Mouse (Mus musculus) thymus, adult 2 months (tissue): Measurements from ENCODE around the gene Pkp3. TPM values are rescaled to one million over a fixed set of nuclear protein-coding genes. Genes with fewer than 3 reads are reported as not detected.
A peak's percentile ranks its signal among the peaks of the same experiment; 100 is the strongest.

ENCODE experiments used
- DNase-seq: peaks from one replicate; pipeline ENCODE4 v3.0.0; 2021
- H3K27ac ChIP-seq: fragments of 200-500 bp; 2 replicates; pipeline ENCODE4 v1.5.1; 2012; ENCODE audit warnings: low read length, control low read depth; ENCODE audit not compliant: control insufficient read depth, insufficient read depth
- H3K27me3 ChIP-seq: fragments of 200-500 bp; 2 replicates; pipeline ENCODE4 v1.6.1; 2012; ENCODE audit warnings: mild to moderate bottlenecking, low read length, moderate library complexity, mixed read lengths; ENCODE audit not compliant: control insufficient read depth, insufficient read depth
- H3K36me3 ChIP-seq: fragments of 200-500 bp; 2 replicates; pipeline ENCODE4 v1.6.1; 2012; ENCODE audit warnings: mild to moderate bottlenecking, low read length, moderate library complexity; ENCODE audit not compliant: control insufficient read depth, insufficient read depth
- H3K4me1 ChIP-seq: fragments of 200-500 bp; replicated peaks from 2 replicates; pipeline ENCODE4 v1.6.1; 2012; ENCODE audit warnings: low read length; ENCODE audit not compliant: control insufficient read depth, insufficient read depth
- H3K4me3 ChIP-seq: fragments of 200-500 bp; 2 replicates; pipeline ENCODE4 v1.5.1; 2012; ENCODE audit warnings: mild to moderate bottlenecking, low read length, control low read depth, moderate library complexity; ENCODE audit not compliant: control insufficient read depth, insufficient read depth
- CTCF ChIP-seq: fragments of 200-500 bp; IDR thresholded peaks from 2 replicates; pipeline ENCODE4 v1.5.1; 2012; ENCODE audit warnings: mild to moderate bottlenecking, control low read depth, low read length, moderate library complexity, borderline replicate concordance; ENCODE audit not compliant: control insufficient read depth, poor library complexity, insufficient read depth; ENCODE audit errors: extremely low read depth
- POLR2A ChIP-seq: fragments of 200-500 bp; IDR thresholded peaks from 2 replicates; pipeline ENCODE4 v1.6.1; 2012; ENCODE audit warnings: mild to moderate bottlenecking, low read length, control low read depth, moderate library complexity; ENCODE audit not compliant: control insufficient read depth, poor library complexity, insufficient read depth; ENCODE audit errors: extremely low read depth
- WGBS: fragments of 180-500 bp; shearing (Covaris S2); methylation state at CpG from one replicate; pipeline ENCODE4 v1.1.7; 2018; 5-methylcytosine and 5-hydroxymethylcytosine counted together
- polyA plus RNA-seq: library from polyadenylated mRNA; depleted of rRNA; stranded (reverse); fragments of >200 nt; gene quantifications from 2 replicates; pipeline ENCODE4 v1.2.3, GENCODE M21; 2012

Gene Pkp3
- polyA plus RNA-seq, 1 experiment = 49.9 TPM

GRCm38 (mm10) chr7:141063353-141063752, 14.7 kb upstream of the Pkp3 start:
- DNase-seq = no peak
- H3K4me3 ChIP-seq = no peak overlapping the region
- peaks cover 6% of the 10 kb centered on the region; the same call in 1 of the 2 replicates for H3K27me3 ChIP-seq
- TF ChIP-seq POLR2A = no peak
- TF ChIP-seq CTCF = no peak
- no peaks in the 10 kb centered on the region for H3K36me3 ChIP-seq
- no peak overlapping the region for H3K27ac ChIP-seq
- WGBS = 97% methylated on average over 3 of the region's 3 CpGs
- peaks cover 27% of the 10 kb centered on the region for H3K4me1 ChIP-seq

- Histone ChIP-seq H3K27ac (no peak overlapping the region), H3K4me1 (peaks cover 27% of the 10 kb centered on the region), H3K4me3 (no peak overlapping the region), H3K27me3 (peaks cover 6% of the 10 kb centered on the region; the same call in 1 of the 2 replicates), H3K36me3 (no peaks in the 10 kb centered on the region)
- TF ChIP-seq CTCF = no peak
- TF ChIP-seq POLR2A = no peak
- DNase-seq = peak; percentile 21
- 43% methylated on average over 7 of the region's 7 CpGs for WGBS
Measured at GRCm38 (mm10) chr7:141064175-141064574, 13.8 kb upstream of the Pkp3 start.

GRCm38 (mm10) chr7:141064576-141064975, 13.4 kb upstream of the Pkp3 start:
- Histone ChIP-seq H3K36me3 (no peaks in the 10 kb centered on the region), H3K4me3 (no peak overlapping the region), H3K27me3 (peaks cover 6% of the 10 kb centered on the region; the same call in 1 of the 2 replicates), H3K4me1 (peaks cover 26% of the 10 kb centered on the region), H3K27ac (no peak overlapping the region)
- WGBS = 85% methylated on average over 7 of the region's 7 CpGs
- TF ChIP-seq POLR2A (no peak), CTCF (no peak)
- no peak for DNase-seq

- TF ChIP-seq POLR2A = no peak
- TF ChIP-seq CTCF = no peak
- peaks cover 34% of the 10 kb centered on the region for H3K4me1 ChIP-seq
- 83% methylated on average over 19 of the region's 19 CpGs for WGBS
- DNase-seq = no peak
- H3K27ac ChIP-seq = no peak overlapping the region
- H3K27me3 ChIP-seq = peaks cover 7% of the 10 kb centered on the region
- no peaks in the 10 kb centered on the region for H3K36me3 ChIP-seq
- no peak overlapping the region for H3K4me3 ChIP-seq
Measured at GRCm38 (mm10) chr7:141068351-141068750, 9.7 kb upstream of the Pkp3 start.

- H3K4me3 ChIP-seq = peak overlapping the region; percentile 35
- WGBS = 5% methylated on average over 51 of the region's 51 CpGs
- H3K27me3 ChIP-seq = peaks cover 7% of the 10 kb centered on the region
- no peak overlapping the region for H3K27ac ChIP-seq
- peak; percentile 76 for DNase-seq
- H3K4me1 ChIP-seq = peaks cover 29% of the 10 kb centered on the region
- H3K36me3 ChIP-seq = no peaks in the 10 kb centered on the region
- no peak for TF ChIP-seq POLR2A
- peak; percentile 61; the same call in 1 of the 2 replicates for TF ChIP-seq CTCF
Measured at GRCm38 (mm10) chr7:141070058-141070862, 7.8 kb upstream of the Pkp3 start.

GRCm38 (mm10) chr7:141072017-141072745, 5.8 kb upstream of the Pkp3 start:
- 6% methylated on average over 23 of the region's 23 CpGs for WGBS

More at GRCm38 (mm10) chr7:141072017-141072745, 5.8 kb upstream of the Pkp3 start:
- peak overlapping the region; percentile 17; the same call in 1 of the 2 replicates for H3K4me3 ChIP-seq
- H3K4me1 ChIP-seq = peaks cover 29% of the 10 kb centered on the region
- peak; percentile 80 for DNase-seq
- TF ChIP-seq CTCF (peak; percentile 97), POLR2A (no peak)
- no peaks in the 10 kb centered on the region for H3K36me3 ChIP-seq
- H3K27ac ChIP-seq = peak overlapping the region; percentile 61
- peaks cover 7% of the 10 kb centered on the region for H3K27me3 ChIP-seq
